Mouse (Mus musculus): Measurements from ENCODE around the gene Unc13b. TPM values are rescaled to one million over a fixed set of nuclear protein-coding genes. Genes with fewer than 3 reads are reported as not detected.

Gene Unc13b
- polyA plus RNA-seq, 1 experiment = 0.42 TPM

GRCm38 (mm10) chr4:43248026-43248425, 189.3 kb downstream of the Unc13b start:
- no peaks in the 10 kb centered on the region for H3K36me3 ChIP-seq (ENCODE audit: control insufficient read depth, insufficient read depth)
- no peak overlapping the region for H3ac ChIP-seq (ENCODE audit: control insufficient read depth, insufficient read length)
- TF ChIP-seq MYOD1 (IDR thresholded peaks at IDR 0.05; ENCODE audit: control insufficient read depth in 1 of 3, insufficient read length in 2 of 3, low read depth in 2 of 3) (no peak), TCF12 (IDR thresholded peaks at IDR 0.05; ENCODE audit: insufficient read depth, poor library complexity, severe bottlenecking) (no peak), SRF (IDR thresholded peaks at IDR 0.05; ENCODE audit: control insufficient read depth, insufficient read length, low read depth) (no peak), E2F4 (IDR thresholded peaks at IDR 0.05; ENCODE audit: insufficient read depth) (no peak), CEBPB (IDR thresholded peaks at IDR 0.05; ENCODE audit: insufficient read depth, poor library complexity, severe bottlenecking) (no peak), MAX (IDR thresholded peaks at IDR 0.05; ENCODE audit: low read depth) (no peak), MYOG (IDR thresholded peaks at IDR 0.05; ENCODE audit: control insufficient read depth in 1 of 3, insufficient read depth in 1 of 3, insufficient read length in 2 of 3, low read depth in 2 of 3) (no peak), POLR2A (IDR thresholded peaks at IDR 0.05; ENCODE audit: insufficient read length, low read depth) (no peak), REST (IDR thresholded peaks at IDR 0.05; ENCODE audit: insufficient read depth, insufficient read length) (no peak), TCF3 (IDR thresholded peaks at IDR 0.05; ENCODE audit: insufficient read length, low read depth) (no peak)
- peaks cover 6% of the 10 kb centered on the region for H3K27me3 ChIP-seq (ENCODE audit: control insufficient read depth, insufficient read depth, insufficient read length)
- no peaks in the 10 kb centered on the region for H3K79me2 ChIP-seq (ENCODE audit: control insufficient read depth, insufficient read depth)
- no peak overlapping the region for H3K4me2 ChIP-seq (ENCODE audit: low read depth)
- no peak overlapping the region for H3K4me3 ChIP-seq

GRCm38 (mm10) chr4:43248909-43249308, 190.2 kb downstream of the Unc13b start:
- TF ChIP-seq CEBPB (IDR thresholded peaks at IDR 0.05; ENCODE audit: insufficient read depth, poor library complexity, severe bottlenecking) (no peak), MYOD1 (IDR thresholded peaks at IDR 0.05; ENCODE audit: control insufficient read depth in 1 of 3, insufficient read length in 2 of 3, low read depth in 2 of 3) (no peak), USF1 (IDR thresholded peaks at IDR 0.05; ENCODE audit: low read depth) (no peak), POLR2A (IDR thresholded peaks at IDR 0.05; ENCODE audit: insufficient read length, low read depth) (no peak), MYOG (IDR thresholded peaks at IDR 0.05; ENCODE audit: control insufficient read depth in 1 of 3, insufficient read depth in 1 of 3, insufficient read length in 2 of 3, low read depth in 2 of 3) (no peak), TCF3 (IDR thresholded peaks at IDR 0.05; ENCODE audit: insufficient read length, low read depth) (no peak), E2F4 (IDR thresholded peaks at IDR 0.05; ENCODE audit: insufficient read depth) (no peak), POLR2AphosphoS2 (IDR thresholded peaks at IDR 0.05; ENCODE audit: insufficient read length, low read depth) (no peak), SRF (IDR thresholded peaks at IDR 0.05; ENCODE audit: control insufficient read depth, insufficient read length, low read depth) (no peak), REST (IDR thresholded peaks at IDR 0.05; ENCODE audit: insufficient read depth, insufficient read length) (no peak), MAX (IDR thresholded peaks at IDR 0.05; ENCODE audit: low read depth) (no peak), TCF12 (IDR thresholded peaks at IDR 0.05; ENCODE audit: insufficient read depth, poor library complexity, severe bottlenecking) (no peak)
- Histone ChIP-seq H3K79me2 (ENCODE audit: control insufficient read depth, insufficient read depth) (no peaks in the 10 kb centered on the region), H3ac (ENCODE audit: control insufficient read depth, insufficient read length) (no peak overlapping the region), H3K27me3 (ENCODE audit: control insufficient read depth, insufficient read depth, insufficient read length) (peaks cover 6% of the 10 kb centered on the region), H3K36me3 (ENCODE audit: control insufficient read depth, insufficient read depth) (no peaks in the 10 kb centered on the region), H3K4me2 (ENCODE audit: low read depth) (no peak overlapping the region), H3K4me3 (no peak overlapping the region)

- Histone ChIP-seq H3K36me3 (ENCODE audit: control insufficient read depth, insufficient read depth) (no peaks in the 10 kb centered on the region), H3K4me3 (no peak overlapping the region), H3K27me3 (ENCODE audit: control insufficient read depth, insufficient read depth, insufficient read length) (peaks cover 15% of the 10 kb centered on the region), H3ac (ENCODE audit: control insufficient read depth, insufficient read length) (no peak overlapping the region), H3K4me2 (ENCODE audit: low read depth) (no peak overlapping the region), H3K79me2 (ENCODE audit: control insufficient read depth, insufficient read depth) (no peaks in the 10 kb centered on the region)
- no peak for TF ChIP-seq SRF (IDR thresholded peaks at IDR 0.05; ENCODE audit: control insufficient read depth, insufficient read length, low read depth)
Observed at GRCm38 (mm10) chr4:43251269-43251668, 192.5 kb downstream of the Unc13b start.

- peaks cover 23% of the 10 kb centered on the region for H3K27me3 ChIP-seq (ENCODE audit: control insufficient read depth, insufficient read depth, insufficient read length)
- H3ac ChIP-seq (ENCODE audit: control insufficient read depth, insufficient read length) = no peak overlapping the region
- H3K36me3 ChIP-seq (ENCODE audit: control insufficient read depth, insufficient read depth) = no peaks in the 10 kb centered on the region
- H3K4me3 ChIP-seq = no peak overlapping the region
- TF ChIP-seq REST (IDR thresholded peaks at IDR 0.05; ENCODE audit: insufficient read depth, insufficient read length) (no peak), TCF3 (IDR thresholded peaks at IDR 0.05; ENCODE audit: insufficient read length, low read depth) (no peak), SRF (IDR thresholded peaks at IDR 0.05; ENCODE audit: control insufficient read depth, insufficient read length, low read depth) (no peak), MYOG (IDR thresholded peaks at IDR 0.05; ENCODE audit: control insufficient read depth in 1 of 3, insufficient read depth in 1 of 3, insufficient read length in 2 of 3, low read depth in 2 of 3) (no peak), POLR2A (IDR thresholded peaks at IDR 0.05; ENCODE audit: insufficient read length, low read depth) (no peak), MAX (IDR thresholded peaks at IDR 0.05; ENCODE audit: low read depth) (no peak), E2F4 (IDR thresholded peaks at IDR 0.05; ENCODE audit: insufficient read depth) (no peak), POLR2AphosphoS2 (IDR thresholded peaks at IDR 0.05; ENCODE audit: insufficient read length, low read depth) (no peak), USF1 (IDR thresholded peaks at IDR 0.05; ENCODE audit: low read depth) (no peak)
- H3K4me2 ChIP-seq (ENCODE audit: low read depth) = no peak overlapping the region
- no peaks in the 10 kb centered on the region for H3K79me2 ChIP-seq (ENCODE audit: control insufficient read depth, insufficient read depth)
Observed at GRCm38 (mm10) chr4:43257040-43257439, 198.3 kb downstream of the Unc13b start.

GRCm38 (mm10) chr4:43258556-43258955, 199.8 kb downstream of the Unc13b start:
- Histone ChIP-seq H3K27me3 (ENCODE audit: control insufficient read depth, insufficient read depth, insufficient read length) (peaks cover 23% of the 10 kb centered on the region), H3ac (ENCODE audit: control insufficient read depth, insufficient read length) (no peak overlapping the region), H3K4me2 (ENCODE audit: low read depth) (no peak overlapping the region), H3K79me2 (ENCODE audit: control insufficient read depth, insufficient read depth) (no peaks in the 10 kb centered on the region), H3K4me3 (no peak overlapping the region), H3K36me3 (ENCODE audit: control insufficient read depth, insufficient read depth) (no peaks in the 10 kb centered on the region)
- no peak for TF ChIP-seq POLR2A (IDR thresholded peaks at IDR 0.05; ENCODE audit: insufficient read length, low read depth)
- TF ChIP-seq POLR2AphosphoS2 (IDR thresholded peaks at IDR 0.05; ENCODE audit: insufficient read length, low read depth) = no peak
- TF ChIP-seq SRF (IDR thresholded peaks at IDR 0.05; ENCODE audit: control insufficient read depth, insufficient read length, low read depth) = no peak
- no peak for TF ChIP-seq MYOG (IDR thresholded peaks at IDR 0.05; ENCODE audit: control insufficient read depth in 1 of 3, insufficient read depth in 1 of 3, insufficient read length in 2 of 3, low read depth in 2 of 3)
- no peak for TF ChIP-seq REST (IDR thresholded peaks at IDR 0.05; ENCODE audit: insufficient read depth, insufficient read length)
- no peak for TF ChIP-seq TCF12 (IDR thresholded peaks at IDR 0.05; ENCODE audit: insufficient read depth, poor library complexity, severe bottlenecking)
- TF ChIP-seq TCF3 (IDR thresholded peaks at IDR 0.05; ENCODE audit: insufficient read length, low read depth) = no peak
- TF ChIP-seq MAX (IDR thresholded peaks at IDR 0.05; ENCODE audit: low read depth) = no peak
- no peak for TF ChIP-seq MYOD1 (IDR thresholded peaks at IDR 0.05; ENCODE audit: control insufficient read depth in 1 of 3, insufficient read length in 2 of 3, low read depth in 2 of 3)
- TF ChIP-seq E2F4 (IDR thresholded peaks at IDR 0.05; ENCODE audit: insufficient read depth) = no peak
- TF ChIP-seq USF1 (IDR thresholded peaks at IDR 0.05; ENCODE audit: low read depth) = no peak
- TF ChIP-seq CEBPB (IDR thresholded peaks at IDR 0.05; ENCODE audit: insufficient read depth, poor library complexity, severe bottlenecking) = no peak
